Mouse (Mus musculus) liver, postnatal 0 days (tissue): ENCODE measurements at regions not wholly inside any gene's neighbourhood (a gene's known extent, or its start where the extent isn't known, plus 50 kb on each side); places are given as distances from the start of the nearest gene placed in this dataset.

Source experiments
- CTCF ChIP-seq: sonication (generic); IDR thresholded peaks from 2 replicates; pipeline ENCODE4 v1.5.1; 2016; ENCODE audit warnings: antibody characterized with exemption, low read depth
- EP300 ChIP-seq: IDR thresholded peaks from 2 replicates; pipeline ENCODE4 v1.6.1; 2016; ENCODE audit warnings: antibody characterized with exemption, low read depth, mild to moderate bottlenecking

- TF ChIP-seq CTCF (no peak), EP300 (no peak)
Observed at GRCm38 (mm10) chr12:52377463-52377848, 126.3 kb upstream of the Arhgap5 start.
